Mouse (Mus musculus) CH12.LX (cell line): ENCODE measurements around the gene Nek9. TPM values are rescaled to one million over a fixed set of nuclear protein-coding genes. Genes with fewer than 3 reads are reported as not detected.

Source experiments
- DNase-seq: peaks from one replicate; pipeline ENCODE4 v3.0.0-alpha.2; 2013; ENCODE audit errors: extremely low read depth
- H3K27ac ChIP-seq: 2 replicates; pipeline ENCODE4 v1.5.1; 2012; ENCODE audit warnings: low read depth, mild to moderate bottlenecking, control low read depth, moderate library complexity; ENCODE audit not compliant: insufficient read depth
- H3K27me3 ChIP-seq: replicated peaks from 2 replicates; pipeline ENCODE3; 2012; ENCODE audit warnings: inconsistent platforms
- H3K36me3 ChIP-seq, 2 experiments: replicated peaks in 1 of 2; 2 replicates each; pipeline versions ENCODE3 to v1.6.1; 2012; ENCODE audit warnings: inconsistent platforms in 1 of 2, low read length in 1 of 2, mild to moderate bottlenecking in 1 of 2, mixed read lengths in 1 of 2, moderate library complexity in 1 of 2; ENCODE audit not compliant: control insufficient read depth in 1 of 2, insufficient read depth in 1 of 2
- H3K4me1 ChIP-seq, 2 experiments: 2 replicates each; pipeline ENCODE4 v1.6.1; 2012; ENCODE audit warnings: inconsistent platforms in 1 of 2, moderate library complexity in 1 of 2; ENCODE audit not compliant: insufficient read depth in 2 of 2, control insufficient read depth in 1 of 2
- H3K4me2 ChIP-seq: 2 replicates; pipeline ENCODE4 v1.6.1; 2012; ENCODE audit warnings: low read depth, mild to moderate bottlenecking, control low read depth; ENCODE audit not compliant: poor library complexity, insufficient read depth, severe bottlenecking
- H3K4me3 ChIP-seq, 3 experiments: fragments of 150-350 bp in 1 of 3; sonication (generic) in 1 of 3; replicated peaks in 1 of 3; 2 replicates each; pipeline versions ENCODE3 to v1.5.1; 2011 to 2012; ENCODE audit warnings: low read depth in 2 of 3, low read length in 2 of 3, mild to moderate bottlenecking in 2 of 3, moderate library complexity in 2 of 3, control low read depth in 1 of 3, improper control_type of control experiment in 1 of 3, inconsistent platforms in 1 of 3, mixed read lengths in 1 of 3; ENCODE audit not compliant: poor library complexity in 1 of 3
- H3K79me2 ChIP-seq: replicated peaks from 2 replicates; pipeline ENCODE4 v1.6.1; 2012; ENCODE audit warnings: mild to moderate bottlenecking, moderate library complexity; ENCODE audit not compliant: control insufficient read depth, poor library complexity, insufficient read depth, severe bottlenecking; ENCODE audit errors: extremely low read depth
- H3K9ac ChIP-seq: 2 replicates; pipeline ENCODE4 v1.6.1; 2012; ENCODE audit warnings: low read depth, mild to moderate bottlenecking, control low read depth, moderate library complexity; ENCODE audit not compliant: insufficient read depth
- H3K9me3 ChIP-seq: replicated peaks from 2 replicates; pipeline ENCODE3; 2012; ENCODE audit warnings: low read length, inconsistent platforms, mixed read lengths
- CTCF ChIP-seq, 2 experiments: IDR thresholded peaks in 1 of 2; conservative IDR thresholded peaks in 1 of 2; 2 replicates each; pipeline ENCODE4 v1.5.1; 2011 to 2012; ENCODE audit warnings: low read depth in 2 of 2, low read length in 2 of 2, improper control_type of control experiment in 1 of 2, inconsistent platforms in 1 of 2, mild to moderate bottlenecking in 1 of 2, moderate library complexity in 1 of 2
- E2F4 ChIP-seq: IDR thresholded peaks from 2 replicates; pipeline ENCODE4 v1.6.1; 2011; ENCODE audit warnings: low read depth, low read length, improper control_type of control experiment; ENCODE audit not compliant: insufficient replicate concordance
- EP300 ChIP-seq: IDR thresholded peaks from 2 replicates; pipeline ENCODE4 v1.6.1; 2011; ENCODE audit warnings: low read length, improper control_type of control experiment
- ETS1 ChIP-seq: conservative IDR thresholded peaks from 2 replicates; pipeline ENCODE4 v1.6.1; 2012; ENCODE audit warnings: low read depth, mild to moderate bottlenecking, inconsistent platforms, low read length, improper control_type of control experiment, moderate library complexity
- HCFC1 ChIP-seq: IDR thresholded peaks from 2 replicates; pipeline ENCODE4 v1.6.1; 2012; ENCODE audit warnings: low read depth, mild to moderate bottlenecking, inconsistent platforms, low read length, improper control_type of control experiment
- IRF4 ChIP-seq: IDR thresholded peaks from 2 replicates; pipeline ENCODE4 v1.6.1; 2014; ENCODE audit warnings: low read depth, mild to moderate bottlenecking, inconsistent platforms, low read length, improper control_type of control experiment
- MAFK ChIP-seq: IDR thresholded peaks from 2 replicates; pipeline ENCODE4 v1.6.1; 2011; ENCODE audit warnings: low read length, improper control_type of control experiment; ENCODE audit not compliant: insufficient replicate concordance
- MXI1 ChIP-seq: IDR thresholded peaks from 2 replicates; pipeline ENCODE4 v1.6.1; 2011; ENCODE audit warnings: mild to moderate bottlenecking, low read depth, low read length, improper control_type of control experiment
- MYC ChIP-seq: IDR thresholded peaks from 2 replicates; pipeline ENCODE4 v1.6.1; 2011; ENCODE audit warnings: low read depth, mild to moderate bottlenecking, improper control_type of control experiment, low read length
- NRF1 ChIP-seq: IDR thresholded peaks from 2 replicates; pipeline ENCODE4 v1.6.1; 2014; ENCODE audit warnings: low read depth, mild to moderate bottlenecking, inconsistent platforms, low read length, improper control_type of control experiment, moderate library complexity
- POLR2AphosphoS2 ChIP-seq: IDR thresholded peaks from 2 replicates; pipeline ENCODE4 v1.6.1; 2011; ENCODE audit warnings: low read depth, low read length, improper control_type of control experiment
- RCOR1 ChIP-seq: conservative IDR thresholded peaks from 2 replicates; pipeline ENCODE4 v1.6.1; 2012; ENCODE audit warnings: low read depth, mild to moderate bottlenecking, inconsistent platforms, low read length, improper control_type of control experiment
- SIN3A ChIP-seq: IDR thresholded peaks from 2 replicates; pipeline ENCODE4 v1.6.1; 2012; ENCODE audit warnings: low read length, improper control_type of control experiment, inconsistent platforms
- SMC3 ChIP-seq: IDR thresholded peaks from 2 replicates; pipeline ENCODE4 v1.6.1; 2011; ENCODE audit warnings: low read depth, low read length, improper control_type of control experiment
- TCF12 ChIP-seq: IDR thresholded peaks from 2 replicates; pipeline ENCODE4 v1.6.1; 2014; ENCODE audit warnings: low read depth, mild to moderate bottlenecking, inconsistent platforms, low read length, improper control_type of control experiment
- UBTF ChIP-seq: IDR thresholded peaks from 2 replicates; pipeline ENCODE4 v1.6.1; 2012; ENCODE audit warnings: low read depth, mild to moderate bottlenecking, inconsistent platforms, low read length, improper control_type of control experiment, moderate library complexity
- USF1 ChIP-seq: IDR thresholded peaks from 2 replicates; pipeline ENCODE4 v1.6.1; 2014; ENCODE audit warnings: low read depth, mild to moderate bottlenecking, inconsistent platforms, low read length, improper control_type of control experiment
- USF2 ChIP-seq: conservative IDR thresholded peaks from 2 replicates; pipeline ENCODE4 v1.6.1; 2011; ENCODE audit warnings: low read depth, low read length, improper control_type of control experiment
- dilution Hi-C: fragments of 300-500 bp; cut with MboI; formaldehyde crosslinking; loops from 2 replicates; pipeline ENCODE4 v1.14.3; 2020; ENCODE audit warnings: low sequenced_read_pairs; ENCODE audit not compliant: extremely low pct_unique_long_range_greater_than_20kb, extremely low pct_ligation_motif_present
- in situ Hi-C: fragments of 300-500 bp; cut with MboI; formaldehyde crosslinking; loops from 3 replicates; pipeline ENCODE4 v1.14.3; 2019; ENCODE audit warnings: low sequenced_read_pairs, low pct_ligation_motif_present, low pct_unique_long_range_greater_than_20kb, mixed read lengths
- polyA plus RNA-seq: library from polyadenylated mRNA; unstranded; fragments of >175 nt; gene quantifications from 2 replicates; pipeline ENCODE4 v1.2.1, GENCODE M21; 2012; ENCODE audit warnings: low read depth; ENCODE audit not compliant: insufficient read length
- total RNA-seq, 2 experiments: library from RNA; depleted of rRNA; stranded (reverse); fragments of 300-350 nt in 1 of 2; fragments of >200 nt in 1 of 2; gene quantifications; 2 replicates each; pipeline ENCODE4 v1.2.3; 2012 to 2014

Nek9 gene
- total and polyA plus RNA-seq, 3 experiments, result 15.6 to 30.9 (median 27.4) TPM

DNA sequence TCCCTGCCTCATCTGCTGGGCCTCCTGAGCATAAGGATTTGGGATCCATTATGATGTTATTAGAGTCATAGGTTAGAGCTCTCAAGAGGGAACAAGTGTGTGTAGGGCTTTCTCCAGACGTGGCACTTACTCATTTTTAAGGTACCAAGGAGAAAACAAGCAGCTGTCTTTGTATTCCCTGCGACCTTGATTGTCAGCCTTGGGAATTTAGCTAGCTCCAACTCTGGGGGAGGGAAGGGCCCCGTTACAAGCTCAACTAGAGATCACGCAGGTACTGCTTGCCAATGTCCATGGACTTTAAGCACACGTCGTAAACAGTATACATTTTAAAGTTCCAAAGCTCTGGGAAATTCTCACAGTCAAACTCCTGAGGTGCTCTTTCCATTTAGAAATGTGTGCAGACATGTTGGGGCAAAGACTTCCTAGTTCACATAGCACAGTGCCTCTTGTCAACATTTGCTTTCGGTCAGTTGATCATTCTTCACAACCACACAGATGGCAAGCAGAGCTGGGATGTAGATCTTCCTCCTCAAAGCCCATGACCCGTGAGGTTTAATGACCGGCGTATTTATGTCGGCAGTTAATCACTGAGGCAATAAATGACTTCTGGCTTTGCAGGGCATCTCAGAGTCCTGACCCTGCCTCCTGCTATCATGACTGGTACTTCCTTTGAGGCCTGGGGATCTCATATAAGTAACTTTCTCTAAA is 40.9 kb downstream of the Nek9 start:
- Histone ChIP-seq H3K9me3 (peaks cover 7% of the 10 kb centered on the region), H3K4me3 (no peak overlapping the region), H3K27ac (no peak overlapping the region), H3K4me2 (no peak overlapping the region), H3K27me3 (no peaks in the 10 kb centered on the region), H3K36me3 (peaks cover 30 to 46% of the 10 kb centered on the region in 2 experiments), H3K79me2 (no peaks in the 10 kb centered on the region), H3K9ac (no peak overlapping the region), H3K4me1 (no peaks in the 10 kb centered on the region)
- dilution Hi-C loops (no loop called here), in situ Hi-C loops (loop anchor here (10.0 kb wide), 1 partner anchor 133 kb away; no protein-coding TSS in a partner anchor)
- no peak for TF ChIP-seq MAFK
- no peak for TF ChIP-seq IRF4
- TF ChIP-seq RCOR1, result no peak
- TF ChIP-seq USF1, result no peak
- no peak for TF ChIP-seq MYC
- no peak for TF ChIP-seq USF2
- TF ChIP-seq SIN3A, result no peak
- TF ChIP-seq UBTF, result no peak
- TF ChIP-seq HCFC1, result no peak
- TF ChIP-seq POLR2AphosphoS2, result no peak
- no peak for DNase-seq

DNA sequence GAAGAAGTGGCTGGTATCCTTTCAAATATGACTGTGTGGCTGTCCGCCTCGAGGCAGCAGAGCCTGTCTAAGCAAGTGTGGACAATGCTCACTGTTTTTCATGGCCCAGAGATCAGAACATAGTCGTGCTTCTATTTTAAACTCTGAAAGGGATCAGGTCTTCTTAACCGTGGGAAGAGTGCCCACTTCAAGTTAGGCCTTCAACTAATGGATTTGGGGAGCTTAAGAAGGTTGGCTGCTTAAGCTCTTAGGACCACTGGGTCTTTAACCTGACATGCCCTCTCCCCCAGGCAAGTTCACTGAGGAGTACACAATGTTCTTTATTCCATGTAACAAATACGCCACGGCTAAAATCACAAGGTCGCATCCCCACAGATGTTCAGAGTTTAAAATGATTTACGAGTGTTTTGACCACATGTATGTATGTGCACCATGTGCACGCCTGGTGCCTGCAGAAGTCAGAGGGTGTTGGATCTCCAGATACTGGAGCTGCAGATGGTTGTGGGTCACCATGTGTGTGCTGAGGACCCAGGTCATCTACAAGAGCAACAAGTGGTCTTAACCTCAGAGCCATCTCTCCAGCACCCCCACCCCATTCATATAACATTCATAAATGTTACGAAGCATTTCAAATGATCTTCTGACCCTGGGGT is 41.7 kb downstream of the Nek9 start:
- H3K4me3 ChIP-seq, result no peak overlapping the region
- no peak for DNase-seq
- dilution Hi-C loops, result no loop called here
- H3K27ac ChIP-seq, result no peak overlapping the region
- in situ Hi-C loops, result loop anchor here (10.0 kb wide), 1 partner anchor 133 kb away; no protein-coding TSS in a partner anchor
- peaks cover 7% of the 10 kb centered on the region for H3K9me3 ChIP-seq
- H3K9ac ChIP-seq, result no peak overlapping the region
- H3K4me1 ChIP-seq, result peaks cover 0 to 2% of the 10 kb centered on the region in 2 experiments; a peak in 2 of 4 replicates
- no peaks in the 10 kb centered on the region for H3K27me3 ChIP-seq
- TF ChIP-seq SMC3 (no peak), CTCF (conservative IDR thresholded peaks at IDR 0.05 in 1 of 2, IDR thresholded peaks at IDR 0.05 in 1 of 2; ENCODE audit: low read depth in 2 of 2, low read length in 2 of 2) (no peak), MXI1 (no peak), EP300 (no peak), TCF12 (no peak), USF2 (no peak), ETS1 (no peak), MYC (no peak), SIN3A (no peak), E2F4 (no peak), NRF1 (no peak)
- no peaks in the 10 kb centered on the region for H3K79me2 ChIP-seq
- H3K36me3 ChIP-seq, result peaks cover 27 to 40% of the 10 kb centered on the region in 2 experiments
- H3K4me2 ChIP-seq, result no peak overlapping the region
